Mouse (Mus musculus): ENCODE results near the gene Borcs6. TPM values are rescaled to one million over a fixed set of nuclear protein-coding genes. Genes with fewer than 3 reads are reported as not detected.
A peak's percentile ranks its signal among the peaks of the same experiment; 100 is the strongest.
"Not testable (repeated sequence)": the region's sequence is repeated elsewhere in the genome, so short reads cannot be mapped to it uniquely, and the experiment has no call there.

Gene Borcs6
- polyA plus RNA-seq, 1 experiment from 2014 or later, result 3.5 TPM

DNA sequence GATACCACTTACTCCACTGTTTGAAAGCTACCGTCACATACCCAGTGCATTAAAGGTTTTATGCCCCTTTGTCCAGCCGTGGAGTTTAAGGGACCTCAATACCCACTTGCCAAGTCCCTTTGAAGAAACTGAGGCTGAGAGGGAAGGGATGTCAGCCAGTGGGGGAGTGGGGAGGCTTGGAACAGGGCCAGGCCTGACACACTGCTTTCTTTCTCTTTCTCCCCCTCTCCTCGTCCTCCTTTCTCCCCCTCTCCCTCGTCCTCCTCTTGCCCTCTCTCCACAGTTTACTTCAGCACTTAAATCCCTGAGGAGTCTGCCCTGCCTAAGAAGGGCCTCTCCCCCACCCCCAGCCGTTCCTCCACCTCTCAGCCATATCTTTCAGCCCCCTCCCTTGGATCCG lies 30.9 kb downstream of the Borcs6 start:
- peak overlapping the region; percentile 94 for H3K27ac ChIP-seq
- peaks cover 63% of the 10 kb centered on the region for H3K4me1 ChIP-seq (replicated peaks)

DNA sequence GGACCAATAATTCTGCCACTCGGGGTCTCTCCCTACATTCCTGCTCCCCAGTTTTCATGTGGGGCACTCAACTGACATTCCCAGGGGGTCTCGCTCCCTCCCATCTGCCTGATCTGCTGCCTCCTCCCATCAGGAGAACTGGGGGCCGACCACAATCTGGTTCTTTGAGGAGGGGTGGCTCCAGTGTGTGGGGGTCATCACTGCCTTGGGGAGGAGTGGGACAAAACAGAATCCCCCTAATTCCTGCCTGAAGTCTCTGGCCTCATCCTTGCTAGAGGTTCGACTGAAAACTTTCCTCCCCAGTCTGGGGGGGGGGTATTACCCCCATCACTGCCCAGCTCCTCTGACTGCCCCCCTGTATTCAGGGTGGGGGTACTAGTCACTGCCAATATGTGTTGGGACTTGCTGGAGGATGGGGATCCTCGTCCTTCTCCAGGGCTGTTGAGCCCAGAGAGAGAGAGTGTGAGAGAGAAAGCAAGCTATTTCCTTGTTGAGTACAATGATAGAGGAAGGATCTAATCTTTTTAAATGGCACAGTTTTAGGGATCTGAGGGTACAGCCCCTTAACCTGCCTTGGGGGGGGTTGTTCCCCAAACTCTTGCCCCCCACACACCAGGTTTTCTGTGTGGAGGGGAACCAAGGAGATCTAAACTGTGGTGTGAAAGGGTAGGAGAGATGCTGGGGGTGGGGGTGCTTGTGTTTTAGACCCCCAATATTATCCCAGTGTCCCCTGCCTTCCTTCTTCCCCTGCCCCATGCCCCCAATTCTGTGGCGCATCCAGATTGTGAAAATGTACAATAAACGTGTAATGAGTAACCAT lies 32.3 kb downstream of the Borcs6 start:
- Histone ChIP-seq H3K27me3 (no peaks in the 10 kb centered on the region), H3K9ac (no peak overlapping the region), H3K4me2 (no peak overlapping the region), H3K4me1 (replicated peaks) (peaks cover 74% of the 10 kb centered on the region), H3K9me3 (replicated peaks) (no peaks in the 10 kb centered on the region), H3K27ac (no peak overlapping the region), H3K36me3 (peaks cover 34% of the 10 kb centered on the region), H3K4me3 (replicated peaks) (no peak overlapping the region)
- ATAC-seq (ENCODE audit: low read depth) (no peak), DNase-seq (no peak)
- 48% methylated on average over 7 of the region's 7 CpGs for WGBS (ENCODE audit: insufficient replicate concordance)

More for the DNA sequence above, 30.9 kb downstream of the Borcs6 start:
- Histone ChIP-seq H3K4me2 (peak overlapping the region; percentile 98), H3K9ac (peak overlapping the region; percentile 100), H3K9me3 (replicated peaks) (no peaks in the 10 kb centered on the region), H3K27me3 (no peaks in the 10 kb centered on the region), H3K4me3 (replicated peaks) (no peak overlapping the region), H3K36me3 (peaks cover 34% of the 10 kb centered on the region)
- WGBS (ENCODE audit: insufficient replicate concordance), result 73% methylated on average over 6 of the region's 6 CpGs
- no peak for ATAC-seq (ENCODE audit: low read depth)
- no peak for DNase-seq

- DNase-seq (peak; percentile 76), ATAC-seq (ENCODE audit: low read depth) (no peak)
- H3K9me3 ChIP-seq (replicated peaks), result no peaks in the 10 kb centered on the region
- 2% methylated on average over 3 of the region's 3 CpGs for WGBS (ENCODE audit: insufficient replicate concordance)
- H3K4me1 ChIP-seq (replicated peaks), result peaks cover 74% of the 10 kb centered on the region
- no peak overlapping the region for H3K4me2 ChIP-seq
- no peaks in the 10 kb centered on the region for H3K27me3 ChIP-seq
- H3K27ac ChIP-seq, result no peak overlapping the region
- no peak overlapping the region for H3K9ac ChIP-seq
- H3K36me3 ChIP-seq, result peaks cover 34% of the 10 kb centered on the region
- no peak overlapping the region for H3K4me3 ChIP-seq (replicated peaks)
Measured at GRCm38 (mm10) chr11:69092386-69092751, 32.9 kb downstream of the Borcs6 start.

- peaks cover 74% of the 10 kb centered on the region for H3K4me1 ChIP-seq (replicated peaks)
- no peak for ATAC-seq (ENCODE audit: low read depth)
- H3K36me3 ChIP-seq, result peaks cover 34% of the 10 kb centered on the region
- H3K4me3 ChIP-seq (replicated peaks), result no peak overlapping the region
- no peaks in the 10 kb centered on the region for H3K27me3 ChIP-seq
- H3K4me2 ChIP-seq, result no peak overlapping the region
- 74% methylated on average over 4 of the region's 4 CpGs for WGBS (ENCODE audit: insufficient replicate concordance)
- H3K9me3 ChIP-seq (replicated peaks), result no peaks in the 10 kb centered on the region
- no peak for DNase-seq
- H3K9ac ChIP-seq, result no peak overlapping the region
- no peak overlapping the region for H3K27ac ChIP-seq
Measured at GRCm38 (mm10) chr11:69092871-69093270, 33.4 kb downstream of the Borcs6 start.

GRCm38 (mm10) chr11:69093856-69094255 lies 34.3 kb downstream of the Borcs6 start:
- H3K27ac ChIP-seq, result 0 out of 2 replicates have a peak overlapping the region, but pooled peaks have one; percentile 85
- DNase-seq; H3K27me3 ChIP-seq; ATAC-seq (ENCODE audit: low read depth); H3K4me3 ChIP-seq (replicated peaks); H3K9ac ChIP-seq; H3K9me3 ChIP-seq (replicated peaks): not testable (repeated sequence)
- peaks cover 80% of the 10 kb centered on the region for H3K4me1 ChIP-seq (replicated peaks)
- WGBS (ENCODE audit: insufficient replicate concordance), result 83% methylated on average over 7 of the region's 7 CpGs
- H3K36me3 ChIP-seq, result peaks cover 34% of the 10 kb centered on the region
- 0 out of 2 replicates have a peak overlapping the region, but pooled peaks have one; percentile 9 for H3K4me2 ChIP-seq

GRCm38 (mm10) chr11:69094697-69095429 lies 35.3 kb downstream of the Borcs6 start, which contains the start of gene Per1:
Gene Per1 (plus strand): TSS chr11:69095217.
- Histone ChIP-seq H3K9me3 (replicated peaks) (no peaks in the 10 kb centered on the region), H3K27me3 (no peaks in the 10 kb centered on the region), H3K9ac (peak within 1 kb of the TSS; percentile 78), H3K4me2 (peak within 1 kb of the TSS; percentile 95), H3K27ac (peak within 1 kb of the TSS; percentile 93), H3K4me1 (replicated peaks) (peaks cover 80% of the 10 kb centered on the region), H3K36me3 (peaks cover 29% of the 10 kb centered on the region), H3K4me3 (replicated peaks) (peak within 1 kb of the TSS; percentile 67)
- 1% methylated on average over 37 of the region's 37 CpGs for WGBS (ENCODE audit: insufficient replicate concordance)
- DNase-seq (peak; percentile 99), ATAC-seq (ENCODE audit: low read depth) (peak; percentile 86)

DNA sequence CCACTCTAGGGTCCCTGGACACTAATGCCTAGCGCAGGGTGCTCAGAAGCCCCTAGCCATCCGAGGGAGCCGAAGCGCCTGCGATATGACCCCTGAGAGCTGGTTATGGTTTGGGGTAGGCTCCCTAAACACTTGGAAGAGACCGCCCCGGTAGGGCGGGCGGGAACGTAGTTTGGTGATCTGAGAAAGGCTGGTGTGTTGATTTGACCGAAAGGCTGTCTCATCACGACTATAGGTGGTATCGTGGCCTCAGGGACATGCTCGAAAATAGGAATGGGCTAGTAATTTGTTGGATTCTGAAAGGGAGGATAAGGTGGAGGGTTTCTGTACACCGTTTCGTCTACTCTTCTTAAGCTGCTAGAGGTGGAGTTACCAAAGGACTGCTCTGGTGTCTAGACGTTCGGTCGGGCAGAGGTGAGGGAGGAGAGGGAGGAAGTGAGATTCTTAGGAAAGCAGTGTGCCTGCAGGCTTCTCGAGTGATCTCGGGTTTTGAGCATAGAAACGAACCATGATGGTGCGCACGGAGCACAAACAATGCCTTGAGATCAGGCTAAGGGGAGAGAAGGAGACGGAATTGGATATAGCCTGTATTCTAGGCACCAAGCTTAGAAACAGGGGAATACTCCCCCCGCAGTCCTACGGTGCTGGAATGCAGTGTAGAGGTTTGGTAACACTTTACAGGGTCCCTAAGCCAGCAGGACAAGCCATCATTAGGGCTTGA lies 36.2 kb downstream of the Borcs6 start:
- ATAC-seq (ENCODE audit: low read depth) (no peak), DNase-seq (peak; percentile 50)
- 2% methylated on average over 27 of the region's 27 CpGs for whole genome bisulfite sequencing (ENCODE audit: insufficient replicate concordance)
- Histone ChIP-seq H3K27ac (peak overlapping the region; percentile 93), H3K36me3 (peaks cover 23% of the 10 kb centered on the region), H3K4me1 (replicated peaks) (peaks cover 80% of the 10 kb centered on the region), H3K9me3 (replicated peaks) (no peaks in the 10 kb centered on the region), H3K9ac (peak overlapping the region; percentile 78), H3K27me3 (no peaks in the 10 kb centered on the region), H3K4me2 (peak overlapping the region; percentile 95), H3K4me3 (replicated peaks) (peak overlapping the region; percentile 67)

DNA sequence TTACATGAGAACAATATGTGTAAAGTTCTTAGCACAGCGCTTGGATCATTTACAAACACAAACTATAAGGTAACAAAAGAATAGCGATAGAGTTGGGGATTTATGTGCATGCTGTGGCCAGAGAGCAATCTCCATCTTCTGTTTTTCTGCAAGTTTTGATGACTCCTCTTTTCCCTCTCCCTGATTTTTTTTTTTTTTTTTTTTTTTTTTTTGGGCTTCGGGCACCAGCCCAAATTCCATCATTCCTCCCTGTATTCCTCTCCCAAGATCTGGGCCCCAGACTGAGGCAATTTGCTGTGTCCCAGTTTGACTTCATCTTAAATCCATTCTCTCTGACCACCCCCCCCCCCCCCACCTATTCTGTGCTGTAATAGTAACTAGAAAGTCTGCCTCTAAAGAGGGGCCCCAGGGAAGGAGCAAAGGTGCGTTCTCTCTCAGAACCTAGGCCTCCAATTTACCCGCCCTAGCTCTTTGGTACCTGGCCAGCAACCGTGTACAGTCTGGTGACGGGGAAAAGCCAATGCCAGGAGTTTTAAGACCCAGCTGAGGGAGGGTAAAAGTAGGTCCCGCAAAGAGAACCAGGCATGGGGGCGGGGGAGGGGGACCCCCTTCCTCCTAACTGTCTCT lies 37.0 kb downstream of the Borcs6 start:
- DNase-seq (no peak), ATAC-seq (ENCODE audit: low read depth) (no peak)
- peak overlapping the region; percentile 93 for H3K27ac ChIP-seq
- no peaks in the 10 kb centered on the region for H3K9me3 ChIP-seq (replicated peaks)
- peaks cover 23% of the 10 kb centered on the region for H3K36me3 ChIP-seq
- peak overlapping the region; percentile 95 for H3K4me2 ChIP-seq
- H3K9ac ChIP-seq, result peak overlapping the region; percentile 78
- 20% methylated on average over 9 of the region's 9 CpGs for WGBS (ENCODE audit: insufficient replicate concordance)
- H3K27me3 ChIP-seq, result no peaks in the 10 kb centered on the region
- H3K4me3 ChIP-seq (replicated peaks), result peak overlapping the region; percentile 67
- peaks cover 80% of the 10 kb centered on the region for H3K4me1 ChIP-seq (replicated peaks)

- ATAC-seq (ENCODE audit: low read depth) (peak; percentile 24), DNase-seq (peak; percentile 95)
- 2% methylated on average over 29 of the region's 29 CpGs for WGBS (ENCODE audit: insufficient replicate concordance)
- Histone ChIP-seq H3K4me3 (replicated peaks) (peak overlapping the region; percentile 67), H3K27me3 (no peaks in the 10 kb centered on the region), H3K4me1 (replicated peaks) (peaks cover 74% of the 10 kb centered on the region), H3K4me2 (peak overlapping the region; percentile 95), H3K36me3 (peaks cover 24% of the 10 kb centered on the region), H3K27ac (peak overlapping the region; percentile 93), H3K9ac (peak overlapping the region; percentile 78), H3K9me3 (replicated peaks) (no peaks in the 10 kb centered on the region)
Measured at GRCm38 (mm10) chr11:69096987-69097900, 37.7 kb downstream of the Borcs6 start.

Data from liver, embryonic 13.5 days (tissue).